Mouse (Mus musculus) neural tube, embryonic 13.5 days (tissue): ENCODE measurements around the gene Mybl2. TPM values are rescaled to one million over a fixed set of nuclear protein-coding genes. Genes with fewer than 3 reads are reported as not detected.

Experiments
- ATAC-seq: fragments of 200-750 bp; cut with Nextera tagmentation; 2 replicates; pipeline ENCODE4 v1.8.0; 2017; ENCODE audit warnings: low read depth, mild to moderate bottlenecking, moderate TSS enrichment, moderate library complexity
- H3K27ac ChIP-seq: fragments of 300-500 bp; sonication (generic); replicated peaks from 2 replicates; pipeline ENCODE4 v1.5.1; 2015; ENCODE audit warnings: moderate library complexity, mild to moderate bottlenecking, inconsistent platforms
- H3K27me3 ChIP-seq: fragments of 300-500 bp; sonication (generic); 2 replicates; pipeline ENCODE4 v1.6.1; 2015; ENCODE audit warnings: mild to moderate bottlenecking, inconsistent platforms
- H3K36me3 ChIP-seq: fragments of 300-500 bp; sonication (generic); 2 replicates; pipeline ENCODE4 v1.6.1; 2015; ENCODE audit warnings: mild to moderate bottlenecking, inconsistent platforms
- H3K4me1 ChIP-seq: fragments of 300-500 bp; sonication (generic); replicated peaks from 2 replicates; pipeline ENCODE4 v1.6.1; 2015; ENCODE audit warnings: inconsistent platforms
- H3K4me2 ChIP-seq: fragments of 300-500 bp; sonication (generic); 2 replicates; pipeline ENCODE4 v1.6.1; 2015; ENCODE audit warnings: inconsistent platforms, mild to moderate bottlenecking, moderate library complexity
- H3K4me3 ChIP-seq: fragments of 300-500 bp; sonication (generic); 2 replicates; pipeline ENCODE4 v1.5.1; 2015; ENCODE audit warnings: mild to moderate bottlenecking, inconsistent platforms
- H3K9ac ChIP-seq: fragments of 300-500 bp; sonication (generic); 2 replicates; pipeline ENCODE4 v1.6.1; 2015; ENCODE audit warnings: moderate library complexity, mild to moderate bottlenecking, inconsistent platforms
- H3K9me3 ChIP-seq: fragments of 300-500 bp; sonication (generic); 2 replicates; pipeline ENCODE4 v1.6.1; 2016; ENCODE audit warnings: inconsistent platforms
- WGBS: fragments of 180-500 bp; shearing (Covaris S2); methylation state at CpG from one replicate; pipeline ENCODE4 v1.1.7; 2015; 5-methylcytosine and 5-hydroxymethylcytosine counted together
- polyA plus RNA-seq: library from polyadenylated mRNA; unstranded; fragments of >200 nt; fragmentation: Nextera tagmentation; extraction: Ambion mirVana; gene quantifications from 2 replicates; pipeline ENCODE4 v1.2.1, GENCODE M21; 2015

The Mybl2 gene
- polyA plus RNA-seq: 4.2 and 4.9 TPM in 2 replicates

GRCm38 (mm10) chr2:163054335-163054840 lies at the start of gene Mybl2:
TSS of gene Mybl2 (plus strand) at chr2:163054687.
- Histone ChIP-seq H3K4me1 (peaks cover 24% of the 10 kb centered on the region), H3K4me2 (peak within 1 kb of the TSS; percentile 98), H3K36me3 (peaks cover 5% of the 10 kb centered on the region; the same call in 1 of the 2 replicates), H3K27ac (no peak within 1 kb of the TSS), H3K9me3 (no peaks in the 10 kb centered on the region), H3K27me3 (peaks cover 16% of the 10 kb centered on the region), H3K9ac (peak within 1 kb of the TSS; percentile 22), H3K4me3 (peak within 1 kb of the TSS; percentile 59)
- ATAC-seq: peak; percentile 99
- under 1% methylated on average over 48 of the region's 48 CpGs for WGBS

- no peak for ATAC-seq
- Histone ChIP-seq H3K4me2 (no peak overlapping the region), H3K4me1 (no peaks in the 10 kb centered on the region), H3K9me3 (no peaks in the 10 kb centered on the region), H3K4me3 (no peak overlapping the region), H3K36me3 (no peaks in the 10 kb centered on the region), H3K27ac (no peak overlapping the region), H3K9ac (no peak overlapping the region), H3K27me3 (peaks cover 11% of the 10 kb centered on the region; the same call in 1 of the 2 replicates)
- WGBS: 70% methylated on average over 4 of the region's 4 CpGs
Measured at GRCm38 (mm10) chr2:163007299-163007698, 47.2 kb upstream of the Mybl2 start.

GRCm38 (mm10) chr2:163016916-163017743 lies 37.4 kb upstream of the Mybl2 start, which contains the start of gene Ift52:
TSS of gene Ift52 (plus strand) at chr2:163017354.
- ATAC-seq: peak; percentile 94
- Histone ChIP-seq H3K27ac (peak within 1 kb of the TSS; percentile 59), H3K4me1 (peaks cover 13% of the 10 kb centered on the region), H3K36me3 (no peaks in the 10 kb centered on the region), H3K4me2 (peak within 1 kb of the TSS; percentile 58), H3K9ac (peak within 1 kb of the TSS; percentile 86), H3K9me3 (no peaks in the 10 kb centered on the region), H3K27me3 (peaks cover 6% of the 10 kb centered on the region; the same call in 1 of the 2 replicates), H3K4me3 (peak within 1 kb of the TSS; percentile 75)
- WGBS: under 1% methylated on average over 57 of the region's 57 CpGs

- no peak overlapping the region for H3K27ac ChIP-seq
- no peaks in the 10 kb centered on the region for H3K27me3 ChIP-seq
- H3K36me3 ChIP-seq: peaks cover 96% of the 10 kb centered on the region
- no peak overlapping the region for H3K9ac ChIP-seq
- no peaks in the 10 kb centered on the region for H3K9me3 ChIP-seq
- H3K4me3 ChIP-seq: no peak overlapping the region
- no peak for ATAC-seq
- H3K4me1 ChIP-seq: no peaks in the 10 kb centered on the region
- H3K4me2 ChIP-seq: no peak overlapping the region
- WGBS: 86% methylated on average over 5 of the region's 5 CpGs
Measured at GRCm38 (mm10) chr2:163031289-163031688, 23.2 kb upstream of the Mybl2 start.

GRCm38 (mm10) chr2:163031757-163032156 lies 22.7 kb upstream of the Mybl2 start:
- Histone ChIP-seq H3K27me3 (no peaks in the 10 kb centered on the region), H3K27ac (no peak overlapping the region), H3K9ac (no peak overlapping the region), H3K36me3 (peaks cover 97% of the 10 kb centered on the region), H3K4me2 (no peak overlapping the region), H3K4me1 (no peaks in the 10 kb centered on the region), H3K9me3 (no peaks in the 10 kb centered on the region), H3K4me3 (no peak overlapping the region)
- ATAC-seq: no peak
- 73% methylated on average over 2 of the region's 2 CpGs for WGBS

GRCm38 (mm10) chr2:163032622-163033021 lies 21.9 kb upstream of the Mybl2 start:
- H3K4me3 ChIP-seq: no peak overlapping the region

GRCm38 (mm10) chr2:163039940-163040339 lies 14.5 kb upstream of the Mybl2 start:
- no peak overlapping the region for H3K9ac ChIP-seq
- H3K4me3 ChIP-seq: no peak overlapping the region
- WGBS: 94% methylated on average over 7 of the region's 7 CpGs
- no peaks in the 10 kb centered on the region for H3K4me1 ChIP-seq
- no peak for ATAC-seq
- H3K9me3 ChIP-seq: no peaks in the 10 kb centered on the region
- no peak overlapping the region for H3K4me2 ChIP-seq
- no peaks in the 10 kb centered on the region for H3K27me3 ChIP-seq
- H3K36me3 ChIP-seq: peaks cover 92% of the 10 kb centered on the region
- H3K27ac ChIP-seq: no peak overlapping the region

More at GRCm38 (mm10) chr2:163032622-163033021, 21.9 kb upstream of the Mybl2 start:
- 53% methylated on average over 4 of the region's 4 CpGs for WGBS
- H3K4me2 ChIP-seq: no peak overlapping the region
- no peak for ATAC-seq
- no peak overlapping the region for H3K9ac ChIP-seq
- no peaks in the 10 kb centered on the region for H3K9me3 ChIP-seq
- no peaks in the 10 kb centered on the region for H3K27me3 ChIP-seq
- H3K4me1 ChIP-seq: no peaks in the 10 kb centered on the region
- H3K36me3 ChIP-seq: peaks cover 97% of the 10 kb centered on the region
- H3K27ac ChIP-seq: no peak overlapping the region

GRCm38 (mm10) chr2:163048125-163048524 lies 6.4 kb upstream of the Mybl2 start:
- peak overlapping the region; percentile 28; the same call in 1 of the 2 replicates for H3K9ac ChIP-seq
- H3K27me3 ChIP-seq: peaks cover 3% of the 10 kb centered on the region; the same call in 1 of the 2 replicates
- H3K4me1 ChIP-seq: no peaks in the 10 kb centered on the region
- H3K27ac ChIP-seq: no peak overlapping the region
- H3K4me2 ChIP-seq: peak overlapping the region; percentile 50
- no peaks in the 10 kb centered on the region for H3K9me3 ChIP-seq
- WGBS: 5% methylated on average over 10 of the region's 10 CpGs
- H3K4me3 ChIP-seq: no peak overlapping the region; the same call in 1 of the 2 replicates
- H3K36me3 ChIP-seq: peaks cover 50% of the 10 kb centered on the region
- peak; percentile 61; the same call in 1 of the 2 replicates for ATAC-seq

- no peak for ATAC-seq
- WGBS: 97% methylated on average over 2 of the region's 2 CpGs
- Histone ChIP-seq H3K27me3 (peaks cover 3% of the 10 kb centered on the region; the same call in 1 of the 2 replicates), H3K36me3 (peaks cover 40% of the 10 kb centered on the region), H3K27ac (no peak overlapping the region), H3K4me2 (no peak overlapping the region), H3K9me3 (no peaks in the 10 kb centered on the region), H3K4me3 (no peak overlapping the region), H3K9ac (no peak overlapping the region), H3K4me1 (peaks cover 6% of the 10 kb centered on the region)
Measured at GRCm38 (mm10) chr2:163049116-163049515, 5.4 kb upstream of the Mybl2 start.

- no peak overlapping the region for H3K27ac ChIP-seq
- H3K9ac ChIP-seq: no peak overlapping the region
- H3K36me3 ChIP-seq: peaks cover 18% of the 10 kb centered on the region
- no peaks in the 10 kb centered on the region for H3K9me3 ChIP-seq
- no peak for ATAC-seq
- peaks cover 16% of the 10 kb centered on the region for H3K27me3 ChIP-seq
- no peak overlapping the region for H3K4me2 ChIP-seq
- 79% methylated on average over 1 of the region's 1 CpGs for WGBS
- H3K4me3 ChIP-seq: no peak overlapping the region
- H3K4me1 ChIP-seq: peaks cover 24% of the 10 kb centered on the region
Measured at GRCm38 (mm10) chr2:163051691-163052090, 2.8 kb upstream of the Mybl2 start.

- H3K9ac ChIP-seq: no peak overlapping the region
- no peak overlapping the region for H3K4me2 ChIP-seq
- WGBS: 45% methylated on average over 4 of the region's 4 CpGs
- no peaks in the 10 kb centered on the region for H3K9me3 ChIP-seq
- peaks cover 24% of the 10 kb centered on the region for H3K4me1 ChIP-seq
- no peak overlapping the region for H3K27ac ChIP-seq
- H3K4me3 ChIP-seq: no peak overlapping the region
- peaks cover 13% of the 10 kb centered on the region for H3K36me3 ChIP-seq
- ATAC-seq: no peak
- peaks cover 16% of the 10 kb centered on the region for H3K27me3 ChIP-seq
Measured at GRCm38 (mm10) chr2:163052101-163052500, 2.4 kb upstream of the Mybl2 start.

GRCm38 (mm10) chr2:163052826-163053225 lies 1.7 kb upstream of the Mybl2 start:
- Histone ChIP-seq H3K9ac (no peak overlapping the region), H3K36me3 (peaks cover 11% of the 10 kb centered on the region), H3K4me1 (peaks cover 24% of the 10 kb centered on the region), H3K27me3 (peaks cover 16% of the 10 kb centered on the region), H3K4me2 (no peak overlapping the region), H3K4me3 (no peak overlapping the region), H3K9me3 (no peaks in the 10 kb centered on the region), H3K27ac (no peak overlapping the region)
- ATAC-seq: no peak
- 52% methylated on average over 4 of the region's 4 CpGs for WGBS
